ENCODE assay signal across 8 mouse cellular contexts in genomic region chr9:67572790-67573682, GRCm38 (mm10). TPM values are rescaled to one million over a fixed set of nuclear protein-coding genes. Genes with fewer than 3 reads are reported as not detected.
DNase-seq lines count a peak whose midpoint lies in the region; ATAC-seq and TF ChIP-seq lines count a peak whose summit lies in the region.

No protein-coding gene starts in this region.

- no peak for TF ChIP-seq CTCF in gastrocnemius, adult 2 months (IDR thresholded peaks at IDR 0.05)
- TF ChIP-seq CTCF in forebrain, postnatal 0 days (IDR thresholded peaks at IDR 0.05; ENCODE audit: low read depth), result no peak

- H3K9me3 ChIP-seq in forebrain, postnatal 0 days (ENCODE audit: low read length), result no peaks in the 10 kb centered on the region
- no peaks in the 10 kb centered on the region for H3K9me3 ChIP-seq in limb, embryonic 15.5 days

- H3K4me3 ChIP-seq in gastrocnemius, adult 2 months, result no peak overlapping the region
- H3K4me3 ChIP-seq in brown adipose tissue, adult 24 weeks (ENCODE audit: insufficient read depth, low read depth, low read length), result no peak overlapping the region
- no peak overlapping the region for H3K4me3 ChIP-seq in forebrain, postnatal 0 days (ENCODE audit: low read depth, low read length)
- no peak overlapping the region for H3K4me3 ChIP-seq in limb, embryonic 15.5 days

- H3K36me3 ChIP-seq in forebrain, postnatal 0 days (ENCODE audit: insufficient read depth), result no peaks in the 10 kb centered on the region
- H3K36me3 ChIP-seq in limb, embryonic 15.5 days, result no peaks in the 10 kb centered on the region

- H3K4me2 ChIP-seq in forebrain, postnatal 0 days (ENCODE audit: low read depth), result peak overlapping the region; percentile 26
- no peak overlapping the region for H3K4me2 ChIP-seq in limb, embryonic 15.5 days

- peak overlapping the region; percentile 46 for H3K27ac ChIP-seq in gastrocnemius, adult 2 months
- peak overlapping the region; percentile 41; the same call in 1 of the 2 replicates for H3K27ac ChIP-seq in brown adipose tissue, adult 24 weeks (replicated peaks; ENCODE audit: low read depth, low read length)
- peak overlapping the region; percentile 57; the same call in 1 of the 2 replicates for H3K27ac ChIP-seq in forebrain, postnatal 0 days (ENCODE audit: low read depth, low read length)
- peak overlapping the region; percentile 47 for H3K27ac ChIP-seq in limb, embryonic 15.5 days

- intact Hi-C loops in gastrocnemius, adult 2 months (cut with DNase I), result no loop called here

- no peaks in the 10 kb centered on the region for H3K27me3 ChIP-seq in forebrain, postnatal 0 days (ENCODE audit: insufficient read depth, low read length)
- no peaks in the 10 kb centered on the region for H3K27me3 ChIP-seq in limb, embryonic 15.5 days

- H3K9ac ChIP-seq in forebrain, postnatal 0 days, result peak overlapping the region; percentile 25; the same call in 1 of the 2 replicates
- no peak overlapping the region for H3K9ac ChIP-seq in limb, embryonic 15.5 days

- no peaks in the 10 kb centered on the region for H3K4me1 ChIP-seq in brown adipose tissue, adult 24 weeks (ENCODE audit: control insufficient read depth, insufficient read depth, insufficient read length, low read length)
- H3K4me1 ChIP-seq in forebrain, postnatal 0 days (ENCODE audit: insufficient read depth), result peaks cover 13% of the 10 kb centered on the region
- H3K4me1 ChIP-seq in limb, embryonic 15.5 days, result peaks cover 27% of the 10 kb centered on the region

- ATAC-seq in forebrain, postnatal 0 days, result peak; percentile 62
- no peak for ATAC-seq in limb, embryonic 15.5 days (ENCODE audit: insufficient number of reproducible peaks, low FRiP score, low TSS enrichment, low read depth)

- 19% methylated on average over 10 of the region's 10 CpGs for WGBS in forebrain, postnatal 0 days
- WGBS in limb, embryonic 15.5 days, result 41% methylated on average over 10 of the region's 10 CpGs

- no peak for DNase-seq in gastrocnemius, adult 2 months
- DNase-seq in gastrocnemius, postnatal 10 days, result no peak
- DNase-seq in forebrain, postnatal 0 days, result peak; percentile 25
- no peak for DNase-seq in thymus, postnatal 14 days
- no peak for DNase-seq in layer of hippocampus, postnatal 14 days (ENCODE audit: low spot score in 2 of 2)
- DNase-seq in urinary bladder, postnatal 10 days (ENCODE audit: low spot score), result no peak

RNA-seq across cellular contexts. Expression of gene Tln2, which starts 13.5 kb away (rescaled TPM):
- 10 to 100 TPM; 82.5 to 83.1 TPM for total RNA-seq in gastrocnemius, adult 2 months (2021)
- total RNA-seq in gastrocnemius, postnatal 10 days (2021), result 100 to 1,000 TPM; 111 to 132 TPM
- 12.0 and 16.7 TPM in 2 replicates for polyA plus RNA-seq in brown adipose tissue, adult 24 weeks (2012; ENCODE audit: insufficient read depth, insufficient read length, missing spikeins)
- 36.9 and 45.9 TPM in 2 replicates for total RNA-seq in forebrain, postnatal 0 days (2014; rRNA removed)
- 22.0 and 31.3 TPM in 2 replicates for polyA plus RNA-seq in forebrain, postnatal 0 days (2015; fragmentation: Nextera tagmentation; extraction: Ambion mirVana)
- 28.6 and 30.7 TPM in 2 replicates for polyA plus RNA-seq in limb, embryonic 15.5 days (2015; fragmentation: Nextera tagmentation; extraction: Ambion mirVana)
- 100 to 1,000 TPM; 112 to 130 TPM for total RNA-seq in layer of hippocampus, postnatal 14 days (2021)
